Mouse (Mus musculus) heart, adult 8-10 months (tissue): Measurements from ENCODE around the gene Ryr2. TPM values are rescaled to one million over a fixed set of nuclear protein-coding genes. Genes with fewer than 3 reads are reported as not detected.
"Not testable (repeated sequence)": the region's sequence is repeated elsewhere in the genome, so short reads cannot be mapped to it uniquely, and the experiment has no call there.

Experiments
- DNase-seq: peaks from one replicate; pipeline ENCODE4 v3.0.0; 2022; ENCODE audit warnings: low spot score
- total RNA-seq, 4 experiments: library from RNA; stranded (reverse); gene quantifications; 2 replicates each; pipeline ENCODE4 v1.2.4; 2022

Gene Ryr2
- total RNA-seq, 4 experiments from 2014 or later = 935 to 1,209 (median 1,093) TPM

- DNase-seq = no peak
These were observed 226.1 kb downstream of the Ryr2 start for GRCm38 (mm10) chr13:11880503-11881227.

DNA sequence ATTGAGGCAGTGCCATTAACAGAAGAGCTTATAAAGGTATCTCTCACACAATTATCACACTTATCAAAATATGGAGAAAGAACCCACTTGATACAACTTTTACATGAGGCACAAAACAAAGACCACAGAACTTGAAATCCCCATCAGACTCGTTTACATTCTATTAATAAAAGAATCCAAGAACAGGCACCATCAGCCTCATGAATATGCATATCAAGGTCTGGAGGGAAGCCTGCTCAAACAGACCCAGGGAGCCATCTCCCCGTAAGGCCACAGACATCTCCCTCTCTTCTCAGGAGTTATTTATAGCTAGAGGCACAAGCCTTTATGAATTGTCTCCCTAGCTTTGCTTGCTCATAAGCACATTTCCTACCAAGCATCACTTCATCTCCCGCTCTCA, 227.7 kb downstream of the Ryr2 start:
- DNase-seq = no peak

DNA sequence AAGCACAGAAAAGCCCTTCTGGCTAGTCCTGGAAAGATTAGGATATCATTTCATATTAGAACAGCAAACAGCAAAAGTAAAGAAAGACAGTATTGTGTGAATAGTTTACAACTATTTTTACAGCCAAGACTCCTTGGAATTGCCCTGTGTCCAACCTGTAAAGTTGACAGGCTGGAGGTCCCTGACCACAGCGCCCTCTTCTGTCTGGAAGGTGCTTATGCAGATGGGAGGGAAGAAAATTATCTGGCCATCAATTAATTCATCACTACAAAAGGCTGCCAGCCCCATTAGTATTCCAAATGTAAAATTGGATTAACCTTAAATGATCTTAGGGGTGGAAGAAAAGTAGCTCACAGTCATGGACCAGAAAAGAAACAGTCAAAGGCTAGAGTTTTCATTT, 231.9 kb downstream of the Ryr2 start:
- DNase-seq = no peak

DNA sequence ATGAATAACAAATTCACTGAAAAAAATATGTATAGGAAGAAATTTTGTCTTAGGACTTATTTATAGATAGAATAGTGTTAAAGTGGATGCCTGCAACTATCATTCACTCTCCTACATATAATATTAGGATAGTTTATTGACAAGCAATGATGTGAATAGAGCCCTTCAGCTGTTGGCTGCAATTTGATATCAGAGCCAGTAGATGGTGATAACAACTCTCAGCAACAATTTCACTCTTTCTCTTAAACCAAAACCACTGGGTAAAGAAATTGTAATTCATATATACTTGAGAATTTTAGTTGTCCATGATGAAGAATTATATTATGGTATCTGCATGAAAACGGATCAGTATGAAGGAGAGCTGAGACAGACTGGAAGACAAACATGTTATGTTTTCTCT, 236.8 kb downstream of the Ryr2 start:
- DNase-seq = no peak

DNA sequence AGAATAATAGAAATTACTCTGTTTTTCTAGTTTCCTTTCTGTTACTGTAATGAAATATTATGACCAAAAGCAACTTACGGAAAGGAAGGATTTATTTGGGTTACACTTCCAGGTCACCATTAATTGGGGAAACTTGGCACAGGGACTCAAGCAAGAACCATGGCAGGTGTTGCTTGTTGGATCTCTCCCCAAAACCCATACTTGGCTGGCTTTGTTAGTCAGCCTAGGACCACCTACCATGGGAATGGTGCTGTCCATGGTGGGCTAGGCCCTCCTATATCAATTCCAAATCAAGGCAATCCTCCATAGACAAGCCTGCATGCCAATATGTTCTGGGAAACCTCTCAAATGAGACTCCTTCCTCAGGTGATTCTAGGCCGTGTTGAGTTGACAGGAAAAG, 237.3 kb downstream of the Ryr2 start:
- DNase-seq = no peak

DNA sequence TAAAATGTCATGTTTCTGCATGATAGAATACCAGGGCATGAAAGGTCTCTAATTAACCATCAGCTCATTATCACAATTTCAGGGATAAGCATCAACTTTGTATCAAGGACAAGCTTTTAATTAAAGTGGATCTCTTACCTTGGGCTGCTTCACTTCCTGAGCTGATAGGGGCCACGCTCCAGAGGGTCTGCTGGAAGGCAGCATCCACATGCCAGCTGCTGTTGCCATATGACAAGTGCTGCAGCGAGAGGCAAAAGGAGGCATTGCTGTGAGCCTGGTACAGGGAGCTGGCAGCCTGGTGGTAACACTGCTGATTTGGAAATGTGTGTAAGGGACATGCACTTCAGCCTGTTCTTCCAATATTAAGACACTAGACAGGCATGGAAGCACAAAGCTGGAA, 237.8 kb downstream of the Ryr2 start:
- no peak for DNase-seq

- DNase-seq = no peak
These were observed 238.7 kb downstream of the Ryr2 start for GRCm38 (mm10) chr13:11868056-11868455.

DNA sequence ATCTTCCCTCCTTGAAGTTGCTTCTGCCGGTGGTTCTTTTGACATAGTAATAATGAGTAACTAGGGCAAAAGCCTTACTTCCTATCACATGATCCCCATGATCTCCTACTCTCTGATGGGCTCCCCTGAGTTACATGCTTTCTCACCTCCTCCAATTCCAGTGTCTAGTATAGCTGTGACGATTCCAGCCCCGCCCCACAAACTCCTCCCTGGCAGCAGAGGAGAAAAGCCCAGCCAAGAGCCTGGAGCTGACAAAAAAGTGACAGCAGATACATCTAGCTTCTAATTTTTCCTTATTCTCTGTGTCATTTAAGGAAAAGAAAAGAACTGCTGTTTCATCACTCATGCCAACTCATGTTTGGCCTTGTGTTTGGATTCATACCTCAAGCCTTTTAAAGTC, 241.5 kb downstream of the Ryr2 start:
- DNase-seq = no peak

GRCm38 (mm10) chr13:11851691-11852090, 255.1 kb downstream of the Ryr2 start:
- no peak for DNase-seq

- DNase-seq = no peak
These were observed 262.9 kb downstream of the Ryr2 start for GRCm38 (mm10) chr13:11843889-11844288.

- no peak for DNase-seq
These were observed 268.9 kb downstream of the Ryr2 start for GRCm38 (mm10) chr13:11837870-11838269.

- no peak for DNase-seq
These were observed 269.6 kb downstream of the Ryr2 start for GRCm38 (mm10) chr13:11837152-11837551.

GRCm38 (mm10) chr13:11836304-11837078, 270.3 kb downstream of the Ryr2 start:
- DNase-seq = no peak

DNA sequence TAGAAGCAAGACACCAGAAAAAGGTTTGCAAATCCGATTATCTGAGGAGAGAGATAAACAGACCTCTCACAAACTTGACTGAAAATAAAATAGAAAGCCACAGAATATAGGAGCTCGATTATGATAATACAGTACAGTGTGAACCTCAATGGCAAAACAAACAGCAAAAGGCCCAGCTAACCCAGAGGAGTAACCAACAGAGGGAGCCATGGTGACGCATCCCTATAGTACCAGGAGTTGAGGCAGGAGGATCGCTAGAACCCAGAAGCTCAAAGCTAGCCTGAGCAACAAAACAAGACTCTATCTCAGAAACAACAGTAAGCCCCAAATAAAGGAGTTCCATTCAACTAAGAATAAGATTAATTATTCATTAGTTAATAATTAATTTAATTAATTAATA, 275.5 kb downstream of the Ryr2 start:
- no peak for DNase-seq

- DNase-seq = no peak
These were observed 281.1 kb downstream of the Ryr2 start for GRCm38 (mm10) chr13:11825563-11826226.

DNA sequence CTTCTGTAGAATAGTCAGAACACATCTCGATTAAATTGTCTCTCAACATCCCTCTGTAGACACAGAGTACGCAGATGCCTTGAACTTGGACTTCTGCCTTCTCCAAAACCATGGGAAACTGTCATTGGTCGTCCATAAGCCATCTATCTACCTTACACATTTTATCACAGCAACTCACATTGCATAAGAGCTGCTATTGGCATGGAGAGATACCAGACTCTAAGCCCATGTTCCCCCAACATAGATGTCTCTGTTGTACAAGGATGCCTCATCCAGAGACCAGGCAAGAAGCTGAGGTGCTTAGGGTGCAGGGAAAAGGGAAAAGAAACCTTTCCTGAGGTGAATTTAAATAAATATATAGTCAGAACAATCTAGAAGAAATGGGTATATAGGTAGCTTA, 288.0 kb downstream of the Ryr2 start:
- DNase-seq = no peak

DNA sequence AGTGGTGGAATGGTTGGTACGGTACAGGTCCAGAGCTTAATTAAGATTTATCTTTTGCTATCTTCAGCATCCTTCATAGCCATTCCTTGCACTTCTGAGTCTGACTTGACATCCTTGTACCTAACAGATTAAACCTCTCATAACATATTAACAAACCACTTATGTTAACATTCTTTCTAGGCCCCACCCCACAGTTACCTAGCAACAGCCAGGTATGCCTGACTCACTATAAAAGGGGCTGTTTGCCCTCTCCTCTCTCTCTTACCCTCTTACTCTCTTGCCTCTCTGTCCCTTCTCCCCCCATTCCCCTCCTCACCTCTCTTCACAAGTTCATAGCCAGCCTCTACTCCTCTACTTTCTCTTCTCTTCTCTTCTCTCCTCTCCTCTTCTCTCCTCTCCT, 297.4 kb downstream of the Ryr2 start:
- not testable (repeated sequence) for DNase-seq

- DNase-seq = no peak
These were observed 314.2 kb downstream of the Ryr2 start for GRCm38 (mm10) chr13:11792536-11792935.

- DNase-seq = no peak
These were observed 316.2 kb downstream of the Ryr2 start for GRCm38 (mm10) chr13:11790536-11790935.

DNA sequence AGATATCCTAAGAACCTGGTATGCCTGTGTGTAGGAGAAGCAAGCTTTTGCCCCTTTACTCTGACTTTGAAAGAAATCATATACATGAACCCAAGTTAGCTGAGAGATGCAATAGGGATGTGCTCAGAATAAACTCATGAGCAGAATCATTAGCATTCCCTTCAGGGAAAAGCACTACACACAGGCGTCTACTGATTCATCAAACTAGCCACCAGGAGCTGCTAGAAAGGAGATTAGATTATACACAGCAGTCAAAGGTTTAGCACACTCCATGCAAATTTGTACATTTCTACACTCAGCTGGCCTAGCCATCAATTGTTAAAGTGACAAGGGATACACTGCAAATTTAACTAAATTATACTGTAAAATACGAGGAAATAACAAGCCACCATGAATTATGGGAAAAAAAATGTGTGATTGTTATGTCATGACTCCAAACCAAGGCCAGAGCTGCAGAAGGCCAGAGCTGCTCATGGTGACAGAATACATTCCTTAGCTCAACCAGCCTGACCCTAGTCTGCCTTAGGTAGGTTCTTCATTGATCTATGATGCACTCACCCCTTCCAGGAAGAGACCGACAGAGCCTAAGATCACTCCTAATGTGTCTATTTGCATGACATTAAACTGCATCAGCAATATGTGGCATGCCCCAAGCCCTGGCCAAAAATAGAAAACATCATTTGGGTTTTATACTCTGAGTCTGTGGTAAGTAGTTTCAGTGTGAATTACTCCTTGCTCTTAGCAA, 324.2 kb downstream of the Ryr2 start:
- no peak for DNase-seq

GRCm38 (mm10) chr13:11781065-11781464, 325.7 kb downstream of the Ryr2 start:
- no peak for DNase-seq

GRCm38 (mm10) chr13:11777726-11778125, 329.0 kb downstream of the Ryr2 start:
- no peak for DNase-seq
